31 mouse cellular contexts compared by ENCODE assay signal in genomic region chr2:154004456-154004855, GRCm38 (mm10). TPM values are rescaled to one million over a fixed set of nuclear protein-coding genes. Genes with fewer than 3 reads are reported as not detected.
DNase-seq lines count a peak whose midpoint lies in the region; TF ChIP-seq lines count a peak whose summit lies in the region.
"Had no signal": no experiment of that assay in that cellular context is flagged by ENCODE, and none has a peak within 500 bp of the region (broad histone marks: within the 10 kb centered on the region; RNA-seq: fewer than 3 reads in every experiment).

No protein-coding gene starts in this region.

- no peak for TF ChIP-seq POLR2A in brain, embryonic 14.5 days (IDR thresholded peaks at IDR 0.05; ENCODE audit: borderline replicate concordance, extremely low read depth, insufficient read depth, insufficient read length, poor library complexity, severe bottlenecking)

- TF ChIP-seq CTCF in brain, embryonic 14.5 days (IDR thresholded peaks at IDR 0.05; ENCODE audit: borderline replicate concordance, extremely low read depth, insufficient read depth, insufficient read length): no peak

- peak; percentile 43 for DNase-seq in heart, adult 11 months
- no peak for DNase-seq in heart, postnatal 25 days (ENCODE audit: low spot score)
- DNase-seq in MN1 (ENCODE audit: low spot score): peak; percentile 1
- DNase-seq in brain, embryonic 14.5 days (ENCODE audit: low read depth): peak; percentile 1
- DNase-seq in retina, postnatal 1 day: peak; percentile 78
- DNase-seq in layer of hippocampus, adult 9-10 months (ENCODE audit: low spot score): no peak
- DNase-seq in urinary bladder, postnatal 36 days (ENCODE audit: low spot score in 2 of 2): no peak
- DNase-seq: adrenal gland, adult 8-10 months; adrenal gland, postnatal 14 days; adrenal gland, postnatal 36 days; B cell, adult 2 months; cerebellum, adult 11 months; cerebellum, adult 18-20 months; cerebellum, adult 9-10 months; cerebellum, postnatal 25 days; embryo, embryonic 11 days had no signal

- intact Hi-C loops in heart, postnatal 25 days (cut with DNase I): loop anchor here (5.0 kb wide), 1 partner anchor 153 kb away; no protein-coding TSS in a partner anchor

RNA-seq across cellular contexts. Expression of gene Bpifa2, which starts 3.6 kb away (rescaled TPM):
- total RNA-seq in heart, postnatal 25 days (2021): not detected
- not detected in 2 replicates for polyA plus RNA-seq in brain, embryonic 14.5 days (2012; rRNA removed)
- total RNA-seq: adrenal gland, adult 18-20 months; CH12.LX had no signal
- polyA plus RNA-seq: CD4-positive, CD25-positive, alpha-beta regulatory T cell, adult 4 months; cortical plate, adult 2 months; embryonic facial prominence, embryonic 11.5 days; embryonic facial prominence, embryonic 13.5 days; embryonic facial prominence, embryonic 15.5 days; erythroblast, embryonic 14.5 days; forebrain, embryonic 10.5 days; forebrain, embryonic 12.5 days; forebrain, embryonic 14.5 days; forebrain, embryonic 16.5 days; G1E; Patski had no signal

RNA-seq across cellular contexts. Expression of gene Bpifa6, which starts 29.7 kb away (rescaled TPM):
- not detected for total RNA-seq in heart, postnatal 25 days (2021)
- not detected in 2 replicates for polyA plus RNA-seq in brain, embryonic 14.5 days (2012; rRNA removed)
- total RNA-seq: adrenal gland, adult 18-20 months; adrenal gland, postnatal 14 days; adrenal gland, postnatal 36 days; CH12.LX; G1E had no signal
- polyA plus RNA-seq: activated CD4-positive, CD25-positive, alpha-beta regulatory T cell, adult 4 months; CD4-positive, CD25-positive, alpha-beta regulatory T cell, adult 4 months; cortical plate, adult 2 months; embryonic facial prominence, embryonic 11.5 days; embryonic facial prominence, embryonic 13.5 days; embryonic facial prominence, embryonic 15.5 days; erythroblast, embryonic 14.5 days; forebrain, embryonic 10.5 days; forebrain, embryonic 12.5 days; forebrain, embryonic 14.5 days; forebrain, embryonic 16.5 days; G1E; Patski had no signal

Comparison
In these comparisons a context has a peak if more than half of its experiments do, and no peak if none do; other contexts are left out.
1. DNase-seq: peak in heart, adult 11 months (single experiment), MN1 (single experiment), brain, embryonic 14.5 days (single experiment) and retina, postnatal 1 day (single experiment); none in heart, postnatal 25 days (single experiment), layer of hippocampus, adult 9-10 months (single experiment) and urinary bladder, postnatal 36 days (0 of 2).